Mouse (Mus musculus): Measurements from ENCODE around the gene Sh3rf1.

DNA sequence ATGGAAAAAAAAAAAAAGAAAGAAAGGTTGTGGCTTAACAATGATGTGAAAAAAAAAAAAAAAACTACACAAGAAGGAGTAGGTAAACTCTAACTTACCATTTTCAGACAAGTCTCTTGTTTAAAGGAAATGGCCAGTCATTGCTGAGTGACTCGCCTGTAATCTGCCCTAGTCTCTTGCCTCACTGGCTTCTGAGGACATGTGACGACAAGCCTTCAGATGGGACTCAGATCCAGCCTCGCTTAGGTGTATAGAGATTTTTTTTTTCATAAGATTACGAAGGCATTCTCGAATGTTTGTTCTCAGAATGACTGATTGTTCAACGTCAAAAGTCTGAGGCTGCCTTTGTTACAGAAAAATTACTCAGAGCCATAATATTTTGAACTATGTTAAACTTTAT, 116.0 kb downstream of the Sh3rf1 start:
- TF ChIP-seq CTCF (IDR thresholded peaks at IDR 0.05; ENCODE audit: insufficient read depth, low read length) (no peak), POLR2A (IDR thresholded peaks at IDR 0.05; ENCODE audit: borderline replicate concordance, extremely low read depth, low read depth, low read length) (no peak)

Data from lung, adult 2 months (tissue).